Mouse (Mus musculus) heart, postnatal 36 days (tissue): Measurements from ENCODE around the gene Bex6. TPM values are rescaled to one million over a fixed set of nuclear protein-coding genes. Genes with fewer than 3 reads are reported as not detected.

ENCODE experiments used
- total RNA-seq, 2 experiments: library from RNA; stranded (reverse); gene quantifications; 2 replicates each; pipeline ENCODE4 v1.2.3; 2021

Bex6 gene
- total RNA-seq, 2 experiments from 2014 or later = not detected

Other genes with a start within 250 kb of the Bex6 start
- gene Pigz, start 246.0 kb upstream of the Bex6 start, total RNA-seq = 1 to 10 TPM in 1 of 2 experiments, under 1 TPM in 1; 0.81 to 2.0 TPM
- 10 to 100 TPM; 74.5 to 75.6 TPM for gene 0610012G03Rik, start 231.3 kb upstream of the Bex6 start, total RNA-seq
- gene Ncbp2, start 231.3 kb upstream of the Bex6 start, total RNA-seq = 10 to 100 TPM; 23.6 to 27.0 TPM
- gene Senp5, start 176.5 kb upstream of the Bex6 start, total RNA-seq = 10 to 100 TPM; 10.4 to 12.4 TPM
- gene Pak2, start 100.5 kb upstream of the Bex6 start, total RNA-seq = 10 to 100 TPM; 26.1 to 26.7 TPM
- gene Pigx, start 80.1 kb upstream of the Bex6 start, total RNA-seq = 10 to 100 TPM; 17.7 to 18.7 TPM
- gene Cep19, start 80.0 kb upstream of the Bex6 start, total RNA-seq = 10 to 100 TPM; 10.1 to 10.5 TPM
- gene Nrros, start 14.2 kb upstream of the Bex6 start, total RNA-seq = 1 to 10 TPM; 4.7 to 5.2 TPM
- 10 to 100 TPM; 11.5 to 14.0 TPM for gene Fbxo45, start 67.3 kb downstream of the Bex6 start, total RNA-seq
- 1 to 10 TPM; 6.8 to 8.0 TPM for gene Wdr53, start 67.4 kb downstream of the Bex6 start, total RNA-seq
- gene Smco1, start 91.6 kb downstream of the Bex6 start, total RNA-seq = 10 to 100 TPM; 28.1 to 28.7 TPM
- 10 to 100 TPM; 13.7 TPM for gene Rnf168, start 97.6 kb downstream of the Bex6 start, total RNA-seq
- 10 to 100 TPM; 30.0 to 32.6 TPM for gene Ubxn7, start 152.4 kb downstream of the Bex6 start, total RNA-seq
- not detected for gene Tm4sf19, start 220.7 kb downstream of the Bex6 start, total RNA-seq
- 1 to 10 TPM; 6.3 to 8.3 TPM for gene Tctex1d2, start 239.9 kb downstream of the Bex6 start, total RNA-seq